Mouse (Mus musculus): ENCODE results near the gene Tcta. TPM values are rescaled to one million over a fixed set of nuclear protein-coding genes. Genes with fewer than 3 reads are reported as not detected.
"Not testable (repeated sequence)": the region's sequence is repeated elsewhere in the genome, so short reads cannot be mapped to it uniquely, and the experiment has no call there.

The Tcta gene
- total RNA-seq, 2 experiments from 2014 or later, result 44.8 to 46.9 TPM

DNA sequence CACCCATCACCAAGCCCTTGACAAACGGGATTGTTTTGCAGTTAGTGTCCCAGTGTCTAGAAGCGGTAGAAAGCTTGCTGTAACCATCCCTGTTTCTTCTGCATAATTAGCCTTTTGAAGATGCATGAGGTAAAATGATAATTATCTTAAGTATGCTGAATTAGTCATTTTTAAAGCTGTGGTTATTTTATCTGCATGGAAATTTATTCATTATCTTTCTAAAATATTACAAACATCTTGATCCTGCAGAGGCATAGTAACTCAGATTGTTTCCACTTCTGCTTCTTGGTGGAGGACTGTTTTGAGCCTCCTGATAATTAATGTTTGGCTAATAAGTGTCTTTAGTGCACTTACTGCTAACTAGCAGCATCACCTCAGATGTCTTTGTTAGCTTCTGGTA lies 12.5 kb upstream of the Tcta start:
- no peak for DNase-seq (ENCODE audit: low spot score in 2 of 2)

DNA sequence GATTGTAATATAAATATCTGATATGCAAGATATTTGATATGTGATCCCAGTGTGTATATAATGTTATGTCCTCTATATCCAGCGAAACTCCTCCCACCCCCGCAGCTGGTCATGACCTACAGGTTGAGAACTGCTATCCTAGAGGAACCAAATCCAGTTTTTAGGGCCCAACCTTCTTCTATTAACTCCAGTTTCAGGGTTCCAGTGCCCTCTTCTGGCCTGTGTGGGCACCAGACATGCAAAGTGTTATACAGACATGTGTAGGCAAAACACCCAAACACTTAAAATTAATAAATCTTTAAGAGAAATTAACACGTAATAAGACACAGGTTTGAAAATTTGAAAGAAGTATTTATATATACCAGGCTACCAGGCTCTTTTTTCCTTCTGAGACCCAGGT lies 11.6 kb upstream of the Tcta start:
- no peak for DNase-seq (ENCODE audit: low spot score in 2 of 2)

DNA sequence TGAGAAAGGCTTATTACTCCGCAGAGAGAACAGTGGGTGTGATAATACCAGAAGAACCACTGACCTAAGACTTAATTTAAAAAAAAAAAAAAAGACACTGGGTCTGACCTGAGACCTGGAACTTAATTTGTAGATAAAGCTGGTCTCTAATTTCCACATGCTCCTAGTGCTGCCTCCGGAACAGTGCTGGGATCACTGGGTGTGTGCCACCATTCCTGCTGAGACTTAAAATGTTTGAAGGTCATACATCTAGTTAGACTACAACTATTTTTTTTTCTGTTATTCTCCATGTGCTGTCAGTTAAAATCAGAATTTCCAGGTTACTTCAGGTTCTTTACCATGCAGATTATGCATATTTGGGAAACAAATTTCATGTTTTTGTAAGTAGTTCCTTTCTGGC lies 2.2 kb upstream of the Tcta start:
- DNase-seq (ENCODE audit: low spot score in 2 of 2), result no peak

DNA sequence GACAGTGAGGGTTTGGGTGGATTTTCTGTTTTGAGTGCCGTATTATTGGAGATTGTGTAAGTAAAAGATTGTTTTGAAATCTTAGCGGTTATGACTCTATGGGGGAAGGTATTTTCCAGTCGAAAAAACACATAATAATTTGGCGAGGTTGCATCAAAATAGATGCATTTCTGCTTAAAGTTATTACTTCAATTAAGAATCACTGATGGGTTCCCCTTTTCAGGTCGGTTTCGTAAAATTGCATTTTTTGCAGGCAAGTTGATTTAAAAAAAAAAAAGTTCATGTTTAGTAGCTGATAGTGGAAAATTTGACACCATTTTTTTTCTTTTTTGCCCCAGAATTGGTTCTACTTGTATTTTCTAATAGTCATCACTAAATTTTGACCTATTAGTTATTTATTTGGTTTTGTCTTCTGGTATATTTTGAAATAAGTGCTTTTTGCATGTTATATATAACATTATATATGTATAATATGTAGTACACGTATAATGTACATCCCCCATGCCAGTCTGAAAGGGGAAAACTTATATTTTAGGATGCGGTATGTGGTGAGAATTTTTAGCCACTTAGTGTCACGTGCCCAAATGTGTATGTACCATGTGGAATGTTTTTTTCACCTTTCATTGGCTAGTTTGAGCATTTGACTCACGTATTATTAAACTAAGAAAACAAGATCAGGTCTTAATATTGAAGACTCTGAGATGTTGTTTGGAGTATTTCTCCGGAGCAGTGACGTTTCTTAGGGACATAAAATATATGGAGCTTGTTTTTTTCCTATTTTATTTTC lies 1.3 kb upstream of the Tcta start:
- no peak for DNase-seq (ENCODE audit: low spot score in 2 of 2)

DNA sequence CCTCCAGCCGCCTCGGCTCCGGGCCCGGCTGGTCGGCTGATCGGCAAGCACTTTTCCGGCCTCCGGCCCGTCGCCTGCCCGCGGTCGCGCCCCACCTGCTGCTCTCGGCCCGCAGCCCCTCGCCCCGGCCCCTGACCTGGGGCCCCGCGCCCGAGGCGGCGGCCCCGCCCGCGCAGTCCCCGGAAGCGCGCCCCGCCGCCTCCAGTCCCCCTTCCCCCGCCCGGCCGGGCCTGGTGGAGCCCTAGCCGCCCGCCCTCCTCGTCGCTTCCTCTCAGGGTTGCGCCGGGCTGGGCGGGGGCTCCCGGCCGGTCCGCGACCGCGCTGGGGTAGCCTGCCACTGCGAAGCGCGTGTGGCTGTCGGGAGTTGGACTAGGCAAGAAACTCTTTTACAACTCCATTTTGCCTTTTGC lies 616 bp upstream of the Tcta start:
- peak in 1 of 2 experiments; percentile 77 for DNase-seq (ENCODE audit: low spot score in 2 of 2)

DNA sequence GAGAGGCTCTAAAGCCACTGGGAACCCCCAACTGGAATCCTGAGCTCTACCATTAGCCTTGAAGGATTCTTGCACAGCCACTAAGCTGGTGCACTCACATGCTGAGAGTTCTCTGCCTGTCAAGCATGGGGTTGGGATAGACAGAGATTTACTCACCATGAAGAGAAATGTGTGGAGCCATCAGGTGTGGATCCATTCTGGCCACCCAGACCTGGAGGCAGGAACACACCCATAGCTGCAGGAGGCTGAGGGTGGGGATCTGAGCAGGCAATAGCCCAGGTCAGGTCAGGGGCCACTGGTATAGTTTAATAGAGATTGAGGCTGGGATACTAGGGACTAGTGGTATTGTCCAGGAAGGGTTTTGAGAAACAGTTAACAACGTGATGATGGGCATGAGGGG lies 790 bp downstream of the Tcta start:
- DNase-seq (ENCODE audit: low spot score in 2 of 2), result peak in 1 of 2 experiments; percentile 26

DNA sequence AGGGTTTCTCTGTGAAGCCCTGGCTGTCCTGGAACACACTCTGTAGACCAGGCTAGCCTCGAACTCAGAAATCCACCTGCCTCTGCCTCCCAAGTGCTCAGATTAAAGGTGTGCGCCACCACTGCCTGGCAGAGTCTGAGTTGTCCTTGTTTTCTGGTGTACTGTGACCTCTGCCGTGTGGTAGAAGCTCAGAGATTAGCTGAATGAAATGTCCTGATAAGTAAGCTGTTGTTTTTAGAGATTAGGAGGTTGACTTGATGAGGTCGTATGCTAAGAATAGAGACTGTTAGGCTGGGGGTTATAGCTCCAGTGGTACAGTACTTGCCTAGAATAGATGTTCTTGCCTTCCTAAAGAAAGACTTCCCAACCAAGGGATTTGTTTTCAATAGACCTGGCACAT lies 1.2 kb downstream of the Tcta start:
- no peak for DNase-seq (ENCODE audit: low spot score in 2 of 2)

DNA sequence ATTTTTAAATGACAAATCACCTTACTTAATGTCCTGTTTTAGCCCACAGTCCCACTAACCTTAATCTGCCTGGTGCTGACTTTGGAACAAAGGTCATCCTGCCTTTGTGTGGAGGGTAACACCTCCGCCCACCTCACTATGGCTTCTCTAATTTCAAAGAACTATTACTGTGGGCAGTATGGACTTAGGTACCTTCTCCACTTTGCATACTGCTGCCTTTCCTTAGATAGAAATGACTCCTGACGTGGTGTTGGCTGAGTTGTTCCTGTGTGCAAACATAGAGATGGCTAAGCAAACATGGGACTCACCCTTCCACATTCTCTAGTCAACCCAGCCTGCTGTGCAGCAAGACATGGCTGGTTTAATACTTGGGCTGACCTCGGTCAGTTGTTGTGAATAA lies 4.1 kb downstream of the Tcta start:
- no peak for DNase-seq (ENCODE audit: low spot score in 2 of 2)

DNA sequence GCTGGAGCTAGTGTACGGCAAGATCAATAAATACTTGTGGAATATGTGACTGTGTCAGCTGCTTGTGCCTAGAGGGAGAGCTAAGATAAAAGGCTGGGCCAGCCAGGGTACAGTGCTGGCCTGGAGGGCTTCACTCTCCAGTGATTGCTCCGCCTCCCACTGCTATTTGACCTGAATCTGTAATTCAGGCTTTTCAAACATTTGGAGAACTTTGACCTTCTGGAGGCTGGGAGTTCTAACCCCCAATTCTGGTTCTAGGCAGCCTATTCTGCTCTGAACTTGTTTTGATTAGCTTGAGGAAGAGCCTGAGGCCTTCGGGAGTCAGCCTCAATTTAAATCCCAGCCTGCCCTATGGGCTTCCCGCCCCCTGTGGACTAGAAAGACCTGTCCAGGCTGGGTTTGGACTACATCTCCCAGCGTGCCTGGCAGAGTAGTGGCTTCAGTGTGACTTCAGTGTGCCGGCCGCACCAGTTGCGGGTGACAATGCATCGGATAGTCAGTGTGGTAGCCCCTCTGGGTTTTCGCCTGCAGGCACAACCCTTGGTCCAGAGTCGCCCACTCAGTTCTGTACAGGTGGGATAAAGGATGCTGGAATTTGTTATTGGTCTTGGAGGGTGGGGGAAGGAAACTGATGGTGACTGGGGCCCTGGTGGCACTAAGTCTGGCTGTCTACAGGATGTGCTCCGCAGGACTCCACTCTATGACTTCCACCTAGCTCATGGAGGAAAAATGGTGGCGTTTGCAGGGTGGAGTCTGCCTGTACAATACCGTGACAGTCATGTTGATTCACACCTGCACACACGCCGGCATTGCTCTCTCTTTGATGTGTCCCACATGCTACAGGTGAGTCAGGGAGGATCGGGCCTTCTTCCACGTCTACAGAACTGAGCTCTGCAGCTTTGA lies 9.3 kb downstream of the Tcta start, which contains the start of gene Amt:
Gene Amt (plus strand): TSS at position 401 of the 903 bp plus-strand sequence.
- DNase-seq (ENCODE audit: low spot score in 2 of 2), result peak; percentile 25 to 43

DNA sequence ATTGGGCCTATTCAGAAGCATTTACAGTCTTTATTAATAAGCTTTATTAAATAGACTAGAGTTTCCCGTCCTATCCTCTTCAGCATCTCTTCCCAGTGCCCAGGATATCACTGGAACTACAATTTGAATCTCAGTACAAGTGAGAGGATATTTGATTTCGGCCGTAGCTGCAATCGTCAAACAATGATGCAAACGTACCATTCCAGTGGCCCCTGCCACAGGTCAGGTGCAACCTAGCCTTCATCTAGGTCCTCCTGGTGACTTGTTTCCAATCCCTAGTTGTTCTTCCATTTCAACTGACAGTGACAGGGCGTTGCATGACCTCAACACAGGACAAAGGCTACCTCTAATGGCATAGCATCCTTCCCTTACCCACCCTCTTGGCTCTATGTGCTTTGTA lies 15.2 kb downstream of the Tcta start:
- DNase-seq (ENCODE audit: low spot score in 2 of 2), result no peak

DNA sequence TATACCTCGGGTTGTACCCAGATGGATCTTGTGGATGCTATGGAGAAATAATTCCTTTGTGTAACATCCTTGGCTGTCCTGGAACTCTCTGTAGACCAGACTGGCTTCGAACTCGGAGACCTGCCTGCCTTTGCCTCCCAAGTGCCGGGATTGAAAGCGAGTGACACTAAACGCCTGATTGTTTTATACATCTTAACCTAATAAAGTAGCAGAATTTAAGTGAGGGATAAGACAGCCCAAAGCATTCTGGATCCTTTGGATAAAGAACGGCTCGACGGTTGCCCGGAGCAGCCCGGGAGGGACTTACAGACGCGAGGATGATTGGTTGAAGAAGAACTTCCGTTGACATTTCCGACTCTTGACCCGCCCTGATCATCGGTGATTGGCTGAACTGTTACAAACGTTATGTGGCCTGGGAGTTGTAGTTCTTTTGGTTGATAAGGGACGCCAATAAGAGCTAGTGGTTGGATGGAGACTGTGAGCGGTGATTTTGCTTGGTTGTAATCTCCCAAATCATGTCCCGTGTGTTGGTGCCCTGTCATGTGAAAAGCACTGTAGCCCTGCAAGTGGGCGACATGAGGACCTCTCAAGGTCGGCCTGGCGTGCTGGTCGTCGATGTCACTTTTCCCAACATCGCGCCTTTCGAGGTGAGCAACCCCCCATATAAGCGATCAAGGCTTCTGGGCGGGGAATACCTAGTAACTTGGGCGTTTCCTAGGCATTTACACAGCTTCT lies 15.8 kb downstream of the Tcta start, which contains the start of gene Nicn1:
Gene Nicn1 (plus strand): TSS at position 414 of the 735 bp plus-strand sequence.
- peak; percentile 84 to 90 for DNase-seq (ENCODE audit: low spot score in 2 of 2)

DNA sequence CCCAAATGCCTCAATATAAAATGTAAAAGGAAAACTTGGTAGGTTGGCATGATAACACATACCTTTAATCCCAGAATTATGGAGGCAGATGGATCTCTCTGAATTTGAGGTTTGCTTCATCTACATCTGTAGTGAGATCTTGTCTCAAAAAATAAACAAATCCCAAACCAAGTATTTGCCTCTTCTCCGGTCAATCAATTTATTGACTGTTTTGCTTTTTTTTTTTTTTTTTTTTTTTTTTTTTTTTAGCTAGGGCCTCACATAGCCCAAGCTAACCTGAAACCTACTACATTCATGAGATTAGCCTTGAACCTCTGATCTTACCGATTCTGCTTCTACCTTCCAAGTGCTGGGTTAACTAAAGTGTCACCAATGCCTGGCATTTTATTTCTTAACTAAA lies 16.6 kb downstream of the Tcta start:
- DNase-seq (ENCODE audit: low spot score in 2 of 2), result no peak

DNA sequence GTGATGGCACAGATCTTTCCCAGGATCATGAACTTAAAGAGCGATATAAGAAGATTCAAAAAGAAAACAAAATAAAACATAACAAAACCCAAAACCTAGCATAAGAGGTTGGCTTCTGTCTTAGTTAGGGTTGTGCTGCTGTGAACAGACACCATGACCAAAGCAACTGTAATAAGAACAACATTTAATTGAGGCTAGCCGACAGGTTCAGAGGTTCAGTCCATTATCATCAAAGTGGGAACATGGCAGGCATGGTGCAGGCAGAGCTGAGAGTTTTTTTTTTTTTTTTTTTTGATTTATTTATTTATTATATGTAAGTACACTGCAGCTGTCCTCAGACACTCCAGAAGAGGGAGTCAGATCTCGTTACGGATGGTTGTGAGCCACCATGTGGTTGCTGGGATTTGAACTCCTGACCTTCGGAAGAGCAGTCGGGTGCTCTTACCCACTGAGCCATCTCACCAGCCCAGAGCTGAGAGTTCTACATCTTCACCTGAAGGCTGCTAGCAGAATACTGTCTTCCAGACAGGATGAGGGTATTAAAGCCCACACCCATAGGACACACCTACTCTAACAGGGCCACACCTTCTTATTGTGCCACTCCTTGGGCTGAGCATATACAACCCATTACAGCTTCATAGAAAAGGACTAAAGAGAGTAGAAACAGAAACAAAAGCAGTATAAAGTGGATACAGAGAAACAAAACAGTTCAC lies 18.3 kb downstream of the Tcta start:
- DNase-seq (ENCODE audit: low spot score in 2 of 2), result not testable (repeated sequence)

DNA sequence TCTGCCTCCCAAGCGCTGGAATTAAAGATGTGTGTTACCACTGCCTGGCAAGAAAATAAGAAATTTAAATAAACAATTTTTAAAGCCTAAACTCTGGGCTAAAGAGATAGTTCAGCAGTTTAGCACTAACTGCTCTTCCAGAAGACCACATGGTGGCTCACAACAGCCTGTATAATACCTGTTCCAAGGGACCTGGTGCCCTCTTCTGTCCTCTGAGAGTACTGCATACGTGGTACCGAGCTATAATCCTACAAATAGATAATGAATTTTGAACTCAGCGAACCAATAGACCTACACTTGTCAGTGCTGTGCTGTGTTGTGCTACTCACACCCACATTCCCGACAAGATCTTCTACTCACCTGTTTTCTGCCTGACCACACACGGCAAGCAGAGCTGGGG lies 21.6 kb downstream of the Tcta start:
- peak; percentile 73 to 78 for DNase-seq (ENCODE audit: low spot score in 2 of 2)

DNA sequence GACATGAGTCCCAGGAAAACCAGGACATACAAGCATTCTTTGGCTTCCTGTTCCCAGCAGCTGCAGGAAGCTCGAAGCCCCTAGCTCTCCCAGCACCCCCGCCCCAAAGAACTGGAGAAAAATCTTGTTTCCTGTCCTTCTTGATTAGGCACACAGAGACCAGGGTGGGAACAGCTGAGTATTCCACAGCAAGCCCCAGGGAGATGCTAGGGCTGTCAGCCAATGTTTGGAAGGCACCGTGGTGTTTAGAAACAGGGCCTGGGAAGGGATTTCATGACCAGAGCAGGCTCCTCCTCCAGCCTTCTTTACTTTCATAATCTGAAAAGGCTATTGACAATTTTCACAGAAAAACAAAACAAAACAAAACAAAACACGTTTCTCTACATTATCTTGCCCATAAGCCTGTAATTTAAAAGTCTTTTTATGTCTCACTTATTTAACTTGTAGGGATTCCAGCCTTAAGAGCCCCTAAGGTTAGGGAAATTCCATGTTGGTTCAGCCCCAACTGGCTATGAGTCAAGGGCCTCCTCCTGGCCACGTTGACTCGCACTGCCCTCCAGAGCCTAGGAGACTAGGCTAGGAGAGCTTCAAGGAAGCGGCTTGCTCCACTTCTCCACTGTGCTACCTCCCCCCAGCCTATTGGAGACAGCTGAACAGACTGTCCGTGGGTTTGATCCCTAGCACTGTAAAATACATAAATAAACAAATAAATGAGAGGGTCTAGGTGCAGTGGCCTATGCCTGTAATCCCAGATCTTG lies 25.7 kb downstream of the Tcta start:
- DNase-seq (ENCODE audit: low spot score in 2 of 2), result peak; percentile 30 to 56

DNA sequence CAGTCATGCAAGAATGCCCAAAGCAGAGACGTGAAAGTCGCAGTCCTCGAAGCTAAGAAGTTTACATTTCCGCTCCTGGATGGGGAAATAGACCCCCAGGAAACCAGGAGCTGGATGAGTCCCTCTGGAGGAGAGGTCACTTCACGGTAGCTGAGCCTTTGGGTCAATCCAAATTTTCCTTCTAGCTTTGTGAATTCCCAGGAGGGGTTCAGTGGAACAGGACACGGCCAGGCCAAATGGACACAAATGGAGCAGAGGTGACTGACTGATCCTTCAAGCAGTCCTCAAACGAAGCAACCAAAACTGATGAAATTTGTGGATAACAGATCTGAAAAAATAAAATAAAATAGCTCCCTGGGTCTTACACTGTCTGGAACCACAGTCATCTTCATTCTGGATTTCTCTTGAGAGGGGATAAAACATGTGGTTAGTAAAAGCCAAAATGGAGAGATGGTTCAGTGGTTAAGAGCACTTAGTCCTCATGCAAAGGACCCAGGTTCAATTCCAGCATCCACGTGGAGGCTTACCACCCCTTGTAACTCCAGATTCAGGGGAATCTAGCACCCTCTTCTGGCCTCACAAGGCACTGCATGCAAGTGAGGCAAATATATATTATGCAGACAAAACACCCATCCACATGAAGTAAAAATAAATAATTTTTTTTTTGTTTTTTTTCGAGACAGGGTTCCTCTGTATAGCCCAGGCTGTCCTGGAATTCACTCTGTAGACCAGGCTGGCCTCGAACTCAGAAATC lies 27.1 kb downstream of the Tcta start:
- no peak for DNase-seq (ENCODE audit: low spot score in 2 of 2)

DNA sequence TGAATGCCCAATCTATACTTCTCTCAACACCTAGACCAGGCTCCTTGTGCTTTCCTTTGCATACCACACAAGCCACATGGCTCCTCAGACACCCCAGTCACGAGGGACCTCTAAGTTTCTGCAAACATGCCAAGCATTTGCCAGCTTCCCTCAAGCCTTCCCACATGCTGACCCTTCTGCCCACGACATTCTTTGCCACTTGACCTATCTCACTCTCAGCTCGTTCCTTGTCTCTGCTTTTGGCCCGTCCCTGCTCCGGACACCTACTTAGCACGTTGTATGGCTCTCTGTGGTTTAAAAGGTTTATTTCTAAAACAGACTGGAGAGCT lies 30.7 kb downstream of the Tcta start:
- no peak for DNase-seq (ENCODE audit: low spot score in 2 of 2)

DNA sequence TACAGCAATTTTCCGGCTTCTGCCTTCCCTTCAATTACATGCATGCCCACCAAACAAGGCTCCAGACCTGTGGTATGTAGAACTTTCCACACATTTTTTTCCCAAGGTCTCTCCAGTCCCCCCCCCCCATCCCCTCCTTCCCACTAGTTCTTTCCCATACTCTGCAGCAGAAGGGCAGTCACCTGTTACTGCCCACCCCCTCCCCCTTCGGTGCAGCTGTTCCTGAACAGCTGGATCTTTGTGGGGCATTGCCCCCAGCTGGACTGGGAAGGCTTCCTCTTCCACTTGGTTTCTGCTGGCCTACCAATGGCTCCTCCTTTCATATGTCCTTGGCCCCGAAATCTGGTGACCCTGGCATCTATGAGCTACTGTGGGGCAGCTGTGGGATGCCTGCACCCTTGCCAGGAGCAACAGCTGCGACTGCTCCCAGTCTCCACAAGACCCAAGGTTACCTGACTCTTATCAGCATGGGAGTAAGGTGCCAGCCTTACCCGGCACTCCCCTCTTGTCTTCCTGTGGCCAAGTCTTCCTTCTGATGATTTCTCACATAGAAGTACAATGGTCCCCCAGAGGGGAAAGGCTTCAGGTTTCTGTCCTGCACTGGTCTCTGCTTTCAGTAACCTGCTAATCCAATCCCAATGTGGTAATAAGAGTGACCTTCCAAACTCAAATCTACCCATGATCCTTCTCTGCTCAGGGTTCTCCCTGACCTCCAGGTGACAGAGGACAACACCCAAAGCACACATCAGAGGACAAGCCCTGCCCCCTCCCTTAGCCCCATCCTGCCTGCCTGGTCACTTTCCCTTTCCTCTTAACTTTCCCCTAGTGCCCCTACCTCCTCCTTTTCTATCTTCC lies 31.3 kb downstream of the Tcta start:
- no peak for DNase-seq (ENCODE audit: low spot score in 2 of 2)

DNA sequence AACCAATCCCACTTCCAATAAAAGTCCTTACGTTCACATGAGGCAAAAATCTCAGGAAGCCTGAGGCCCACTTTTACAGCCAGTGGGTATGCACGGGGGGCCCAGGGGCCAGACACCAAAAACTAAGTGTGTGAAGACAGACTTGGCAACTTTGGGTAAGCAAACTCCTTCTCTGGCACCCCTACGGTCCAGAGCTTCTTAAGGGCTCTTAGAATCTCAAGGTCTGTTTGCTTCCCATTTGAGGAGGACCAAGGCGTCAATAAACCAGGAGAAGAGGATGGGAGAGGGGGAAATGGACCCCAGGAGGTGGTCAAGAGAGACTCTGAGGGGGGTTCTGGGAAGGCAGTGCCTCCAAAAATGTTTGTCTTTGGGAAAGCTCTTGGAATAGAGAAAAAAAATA lies 32.5 kb downstream of the Tcta start:
- DNase-seq (ENCODE audit: low spot score in 2 of 2), result no peak

Measured in layer of hippocampus, postnatal 10 days (tissue).